Mouse (Mus musculus): ENCODE data around the gene Alox5ap. TPM values are rescaled to one million over a fixed set of nuclear protein-coding genes. Genes with fewer than 3 reads are reported as not detected.

The Alox5ap gene
- polyA plus RNA-seq, 1 experiment from 2014 or later: 5.8 TPM

- peaks cover 18% of the 10 kb centered on the region for H3K4me1 ChIP-seq
- H3K27me3 ChIP-seq (replicated peaks; ENCODE audit: low read depth, poor library complexity, severe bottlenecking): peaks cover 18% of the 10 kb centered on the region
- no peaks in the 10 kb centered on the region for H3K9me3 ChIP-seq
- 84% methylated on average over 5 of the region's 5 CpGs for WGBS
- no peaks in the 10 kb centered on the region for H3K36me3 ChIP-seq (replicated peaks)
- no peak for DNase-seq (ENCODE audit: low spot score)
- H3K27ac ChIP-seq (replicated peaks): no peak overlapping the region
- H3K4me3 ChIP-seq: no peak overlapping the region
Measured at GRCm38 (mm10) chr5:149291266-149291665, 26.7 kb downstream of the Alox5ap start.

GRCm38 (mm10) chr5:149293071-149293470 is 28.5 kb downstream of the Alox5ap start:
- Histone ChIP-seq H3K27me3 (replicated peaks; ENCODE audit: low read depth, poor library complexity, severe bottlenecking) (peaks cover 2% of the 10 kb centered on the region; the same call in 1 of the 2 replicates), H3K4me3 (no peak overlapping the region), H3K9me3 (peaks cover 9% of the 10 kb centered on the region; the same call in 1 of the 2 replicates), H3K27ac (replicated peaks) (no peak overlapping the region), H3K4me1 (0 out of 2 replicates have a peak, but pooled peaks cover under 1% of the 10 kb centered on the region), H3K36me3 (replicated peaks) (no peaks in the 10 kb centered on the region)
- no peak for DNase-seq (ENCODE audit: low spot score)
- WGBS: 80% methylated on average over 4 of the region's 4 CpGs

- no peaks in the 10 kb centered on the region for H3K27me3 ChIP-seq (replicated peaks; ENCODE audit: low read depth, poor library complexity, severe bottlenecking)
- H3K9me3 ChIP-seq: peaks cover 9% of the 10 kb centered on the region; the same call in 1 of the 2 replicates
- 93% methylated on average over 6 of the region's 6 CpGs for whole genome bisulfite sequencing
- H3K4me3 ChIP-seq: no peak overlapping the region
- no peak for DNase-seq (ENCODE audit: low spot score)
- 0 out of 2 replicates have a peak overlapping the region, but pooled peaks have one; percentile 19 for H3K27ac ChIP-seq (replicated peaks)
- no peaks in the 10 kb centered on the region for H3K36me3 ChIP-seq (replicated peaks)
- no peaks in the 10 kb centered on the region for H3K4me1 ChIP-seq
Measured at GRCm38 (mm10) chr5:149296808-149297207, 32.2 kb downstream of the Alox5ap start.

GRCm38 (mm10) chr5:149297464-149297863 is 32.9 kb downstream of the Alox5ap start:
- H3K27ac ChIP-seq (replicated peaks): no peak overlapping the region
- no peak for DNase-seq (ENCODE audit: low spot score)
- no peaks in the 10 kb centered on the region for H3K27me3 ChIP-seq (replicated peaks; ENCODE audit: low read depth, poor library complexity, severe bottlenecking)
- H3K9me3 ChIP-seq: peaks cover 9% of the 10 kb centered on the region; the same call in 1 of the 2 replicates
- no peak overlapping the region for H3K4me3 ChIP-seq
- 67% methylated on average over 2 of the region's 2 CpGs for WGBS
- no peaks in the 10 kb centered on the region for H3K36me3 ChIP-seq (replicated peaks)
- no peaks in the 10 kb centered on the region for H3K4me1 ChIP-seq

- Histone ChIP-seq H3K27ac (replicated peaks) (no peak overlapping the region), H3K36me3 (replicated peaks) (no peaks in the 10 kb centered on the region), H3K27me3 (replicated peaks; ENCODE audit: low read depth, poor library complexity, severe bottlenecking) (no peaks in the 10 kb centered on the region), H3K4me3 (no peak overlapping the region), H3K4me1 (no peaks in the 10 kb centered on the region), H3K9me3 (peaks cover 9% of the 10 kb centered on the region; the same call in 1 of the 2 replicates)
- no peak for DNase-seq (ENCODE audit: low spot score)
- WGBS: 70% methylated on average over 4 of the region's 4 CpGs
Measured at GRCm38 (mm10) chr5:149298234-149298633, 33.7 kb downstream of the Alox5ap start.

- Histone ChIP-seq H3K4me3 (0 out of 2 replicates have a peak overlapping the region, but pooled peaks have one; percentile 14), H3K4me1 (peaks cover 27% of the 10 kb centered on the region), H3K36me3 (replicated peaks) (no peaks in the 10 kb centered on the region), H3K27me3 (replicated peaks; ENCODE audit: low read depth, poor library complexity, severe bottlenecking) (no peaks in the 10 kb centered on the region), H3K9me3 (peaks cover 9% of the 10 kb centered on the region; the same call in 1 of the 2 replicates), H3K27ac (replicated peaks) (peak overlapping the region; percentile 75)
- 55% methylated on average over 23 of the region's 23 CpGs for WGBS
- no peak for DNase-seq (ENCODE audit: low spot score)
Measured at GRCm38 (mm10) chr5:149312884-149313652, 48.5 kb downstream of the Alox5ap start.

GRCm38 (mm10) chr5:149314514-149315081 is 50.0 kb downstream of the Alox5ap start:
- Histone ChIP-seq H3K9me3 (peaks cover 9% of the 10 kb centered on the region; the same call in 1 of the 2 replicates), H3K36me3 (replicated peaks) (no peaks in the 10 kb centered on the region), H3K27ac (replicated peaks) (no peak overlapping the region), H3K27me3 (replicated peaks; ENCODE audit: low read depth, poor library complexity, severe bottlenecking) (no peaks in the 10 kb centered on the region), H3K4me3 (no peak overlapping the region), H3K4me1 (peaks cover 39% of the 10 kb centered on the region)
- WGBS: 89% methylated on average over 12 of the region's 12 CpGs
- no peak for DNase-seq (ENCODE audit: low spot score)

GRCm38 (mm10) chr5:149316926-149317325 is 52.4 kb downstream of the Alox5ap start:
- Histone ChIP-seq H3K9me3 (peaks cover 9% of the 10 kb centered on the region; the same call in 1 of the 2 replicates), H3K4me3 (no peak overlapping the region), H3K36me3 (replicated peaks) (no peaks in the 10 kb centered on the region), H3K27ac (replicated peaks) (peak overlapping the region; percentile 81), H3K4me1 (peaks cover 62% of the 10 kb centered on the region), H3K27me3 (replicated peaks; ENCODE audit: low read depth, poor library complexity, severe bottlenecking) (no peaks in the 10 kb centered on the region)
- peak; percentile 68 for DNase-seq (ENCODE audit: low spot score)
- WGBS: 30% methylated on average over 4 of the region's 4 CpGs

- Histone ChIP-seq H3K4me1 (peaks cover 76% of the 10 kb centered on the region), H3K27me3 (replicated peaks; ENCODE audit: low read depth, poor library complexity, severe bottlenecking) (no peaks in the 10 kb centered on the region), H3K36me3 (replicated peaks) (no peaks in the 10 kb centered on the region), H3K9me3 (peaks cover 9% of the 10 kb centered on the region; the same call in 1 of the 2 replicates), H3K4me3 (peak overlapping the region; percentile 42), H3K27ac (replicated peaks) (peak overlapping the region; percentile 93)
- DNase-seq (ENCODE audit: low spot score): peak; percentile 52
- WGBS: 10% methylated on average over 9 of the region's 9 CpGs
Measured at GRCm38 (mm10) chr5:149319874-149320323, 55.3 kb downstream of the Alox5ap start.

GRCm38 (mm10) chr5:149320534-149321482 is 56.2 kb downstream of the Alox5ap start:
- Histone ChIP-seq H3K36me3 (replicated peaks) (no peaks in the 10 kb centered on the region), H3K4me1 (peaks cover 78% of the 10 kb centered on the region), H3K27ac (replicated peaks) (peak overlapping the region; percentile 93), H3K27me3 (replicated peaks; ENCODE audit: low read depth, poor library complexity, severe bottlenecking) (no peaks in the 10 kb centered on the region), H3K9me3 (no peaks in the 10 kb centered on the region), H3K4me3 (peak overlapping the region; percentile 42)
- under 1% methylated on average over 15 of the region's 15 CpGs for WGBS
- DNase-seq (ENCODE audit: low spot score): peak; percentile 96

GRCm38 (mm10) chr5:149321909-149322841 is 57.6 kb downstream of the Alox5ap start:
- DNase-seq (ENCODE audit: low spot score): peak; percentile 67
- peak overlapping the region; percentile 35; the same call in 1 of the 2 replicates for H3K4me3 ChIP-seq
- H3K27me3 ChIP-seq (replicated peaks; ENCODE audit: low read depth, poor library complexity, severe bottlenecking): no peaks in the 10 kb centered on the region
- H3K9me3 ChIP-seq: no peaks in the 10 kb centered on the region
- H3K36me3 ChIP-seq (replicated peaks): no peaks in the 10 kb centered on the region
- peaks cover 77% of the 10 kb centered on the region for H3K4me1 ChIP-seq
- H3K27ac ChIP-seq (replicated peaks): peak overlapping the region; percentile 93
- WGBS: 31% methylated on average over 15 of the region's 15 CpGs
